Mouse (Mus musculus) layer of hippocampus, adult 11-12 months (tissue): ENCODE results near the gene Ssh2.
"Not testable (repeated sequence)": the region's sequence is repeated elsewhere in the genome, so short reads cannot be mapped to it uniquely, and the experiment has no call there.

Experiments
- DNase-seq: peaks from one replicate; pipeline ENCODE4 v3.0.0; 2022; ENCODE audit warnings: low spot score

Gene Ssh2

GRCm38 (mm10) chr11:77348985-77349384 is 132.9 kb downstream of the Ssh2 start:
- DNase-seq = no peak

GRCm38 (mm10) chr11:77349698-77350097 is 133.6 kb downstream of the Ssh2 start:
- no peak for DNase-seq

GRCm38 (mm10) chr11:77355055-77355454 is 139.0 kb downstream of the Ssh2 start:
- DNase-seq = no peak

- no peak for DNase-seq
Measured at GRCm38 (mm10) chr11:77357839-77358238, 141.8 kb downstream of the Ssh2 start.

- no peak for DNase-seq
Measured at GRCm38 (mm10) chr11:77363476-77363875, 147.4 kb downstream of the Ssh2 start.

- DNase-seq = no peak
Measured at GRCm38 (mm10) chr11:77364376-77364775, 148.3 kb downstream of the Ssh2 start.

- DNase-seq = no peak
Measured at GRCm38 (mm10) chr11:77365706-77366386, 149.8 kb downstream of the Ssh2 start.

- no peak for DNase-seq
Measured at GRCm38 (mm10) chr11:77367541-77368270, 151.6 kb downstream of the Ssh2 start.

- DNase-seq = no peak
Measured at GRCm38 (mm10) chr11:77369188-77369840, 153.2 kb downstream of the Ssh2 start.

GRCm38 (mm10) chr11:77369841-77370191 is 153.7 kb downstream of the Ssh2 start:
- no peak for DNase-seq

- DNase-seq = no peak
Measured at GRCm38 (mm10) chr11:77371088-77371487, 155.0 kb downstream of the Ssh2 start.

- DNase-seq = no peak
Measured at GRCm38 (mm10) chr11:77371696-77372095, 155.6 kb downstream of the Ssh2 start.

GRCm38 (mm10) chr11:77372196-77372904 is 156.3 kb downstream of the Ssh2 start:
- peak; percentile 46 for DNase-seq

GRCm38 (mm10) chr11:77378622-77379021 is 162.5 kb downstream of the Ssh2 start:
- no peak for DNase-seq

GRCm38 (mm10) chr11:77381174-77381573 is 165.1 kb downstream of the Ssh2 start:
- no peak for DNase-seq

GRCm38 (mm10) chr11:77384151-77384550 is 168.1 kb downstream of the Ssh2 start:
- no peak for DNase-seq

- DNase-seq = peak; percentile 65
Measured at GRCm38 (mm10) chr11:77385706-77386690, 169.9 kb downstream of the Ssh2 start.

GRCm38 (mm10) chr11:77388197-77388596 is 172.1 kb downstream of the Ssh2 start:
- DNase-seq = not testable (repeated sequence)

- no peak for DNase-seq
Measured at GRCm38 (mm10) chr11:77395539-77395938, 179.5 kb downstream of the Ssh2 start.

GRCm38 (mm10) chr11:77402508-77402907 is 186.4 kb downstream of the Ssh2 start:
- DNase-seq = no peak

GRCm38 (mm10) chr11:77406329-77406728 is 190.2 kb downstream of the Ssh2 start:
- DNase-seq = no peak
